Mouse (Mus musculus): ENCODE measurements around the gene 4921507P07Rik. TPM values are rescaled to one million over a fixed set of nuclear protein-coding genes. Genes with fewer than 3 reads are reported as not detected.
A peak's percentile ranks its signal among the peaks of the same experiment; 100 is the strongest.
"Not testable (repeated sequence)": the region's sequence is repeated elsewhere in the genome, so short reads cannot be mapped to it uniquely, and the experiment has no call there.

Gene 4921507P07Rik
- total RNA-seq, 4 experiments from 2014 or later: 0.12 to 0.33 (median 0.21) TPM

DNA sequence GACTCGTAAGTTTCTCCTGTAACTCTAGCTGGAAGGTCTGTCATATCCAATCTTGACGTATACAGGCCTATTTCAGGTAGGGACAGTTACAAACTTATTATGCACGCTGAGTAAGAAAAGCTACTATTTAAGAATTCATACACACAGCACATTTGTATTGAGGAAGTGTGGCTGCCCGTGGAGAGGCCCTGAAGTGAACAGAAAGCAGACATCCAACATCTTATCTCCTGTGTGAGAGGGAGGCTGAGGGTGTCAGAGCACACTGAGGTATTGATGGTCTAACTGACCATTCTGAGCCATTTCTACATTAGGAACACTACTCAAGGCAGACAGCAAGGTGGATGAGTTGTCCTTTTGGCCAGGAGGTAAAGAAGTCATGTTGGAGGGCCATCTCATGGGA, 37.6 kb downstream of the 4921507P07Rik start:
- DNase-seq (ENCODE audit: low spot score in 2 of 2): no peak

DNA sequence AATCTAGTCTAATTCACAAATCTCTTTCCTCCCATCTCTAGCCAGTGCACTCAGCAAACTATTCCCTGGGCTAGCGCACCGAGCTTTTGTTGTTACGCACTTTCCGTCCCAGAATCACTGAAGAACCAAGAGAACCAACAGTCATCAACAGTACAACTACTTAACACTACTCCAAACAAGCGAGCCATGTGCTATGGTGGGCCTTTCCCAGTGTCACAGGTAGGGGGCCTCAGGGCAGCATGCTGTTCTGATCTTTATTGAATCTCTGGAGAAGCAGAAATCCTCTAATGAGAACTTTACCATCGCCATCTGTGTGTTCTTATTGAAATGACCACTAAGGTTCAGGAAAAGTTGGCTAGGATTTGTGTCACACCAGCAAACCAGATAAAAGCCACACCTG, 38.9 kb downstream of the 4921507P07Rik start:
- DNase-seq (ENCODE audit: low spot score in 2 of 2): no peak

DNA sequence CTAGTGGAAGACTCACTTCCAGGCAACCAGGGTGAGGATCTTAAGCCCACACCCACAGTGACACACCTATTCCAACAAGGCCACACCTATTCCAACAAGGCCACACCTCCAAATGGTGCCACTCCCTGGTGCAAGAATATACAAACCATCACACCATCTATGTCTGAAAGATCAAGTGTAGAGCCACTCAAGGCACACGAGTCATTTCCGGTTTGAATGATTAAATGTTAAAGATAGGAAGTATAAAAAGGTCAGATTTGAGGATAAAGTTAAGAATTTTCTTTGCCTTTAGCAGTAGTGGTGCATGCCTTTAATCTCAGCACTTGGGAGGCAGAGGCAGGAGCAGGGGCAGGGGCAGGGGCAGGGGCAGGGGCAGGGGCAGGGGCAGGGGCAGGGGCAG, 42.2 kb downstream of the 4921507P07Rik start:
- DNase-seq (ENCODE audit: low spot score in 2 of 2): not testable (repeated sequence)

DNA sequence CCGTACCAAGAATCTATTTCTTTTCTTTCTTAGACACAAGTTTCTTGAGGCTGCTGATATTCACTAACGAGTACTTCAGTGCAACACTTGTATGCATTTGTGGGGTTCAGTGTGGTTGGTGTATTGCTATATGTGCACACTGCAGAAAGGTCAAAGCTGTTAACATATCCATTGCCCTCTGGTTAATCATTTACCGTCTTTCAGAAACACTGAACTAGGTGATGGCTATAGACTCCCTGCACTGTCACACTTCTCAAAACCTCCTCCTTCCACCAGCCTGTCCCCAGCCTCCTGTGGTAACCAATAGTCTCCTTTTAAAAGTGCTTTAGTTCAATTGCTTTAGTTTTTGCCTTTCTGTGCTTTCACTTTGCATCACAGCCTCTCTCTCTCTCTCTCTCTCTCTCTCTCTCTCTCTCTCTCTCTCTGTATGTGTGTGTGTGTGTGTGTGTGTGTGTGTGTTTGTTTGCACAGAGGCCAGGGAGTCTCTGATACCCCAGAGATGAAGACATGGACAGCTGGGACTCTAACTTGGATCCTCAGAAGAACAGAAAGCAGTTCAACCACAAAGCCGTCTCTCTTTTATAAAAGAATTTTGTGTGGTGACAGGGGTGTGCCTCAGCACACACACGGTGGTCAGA, 43.4 kb downstream of the 4921507P07Rik start:
- DNase-seq (ENCODE audit: low spot score in 2 of 2): no peak

DNA sequence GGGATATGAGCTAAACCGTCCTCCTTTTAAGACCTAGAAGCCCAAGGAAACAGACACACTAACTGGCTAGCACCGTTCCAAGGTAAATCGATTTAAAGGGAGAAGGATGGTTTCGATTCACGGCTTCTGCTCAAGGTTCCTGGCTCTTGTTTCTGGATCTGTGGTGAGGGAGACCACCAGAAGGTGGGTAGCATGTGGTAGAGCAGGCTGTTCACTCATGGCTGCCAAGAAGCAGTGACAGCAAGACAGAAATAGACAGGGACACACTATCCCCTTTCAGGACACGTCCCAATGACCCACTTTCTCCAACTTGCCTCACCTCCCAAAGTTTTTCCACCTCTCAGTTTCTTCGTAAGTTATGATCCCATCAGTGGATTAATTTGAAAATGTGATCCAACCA, 46.6 kb downstream of the 4921507P07Rik start:
- DNase-seq (ENCODE audit: low spot score in 2 of 2): peak; percentile 23

DNA sequence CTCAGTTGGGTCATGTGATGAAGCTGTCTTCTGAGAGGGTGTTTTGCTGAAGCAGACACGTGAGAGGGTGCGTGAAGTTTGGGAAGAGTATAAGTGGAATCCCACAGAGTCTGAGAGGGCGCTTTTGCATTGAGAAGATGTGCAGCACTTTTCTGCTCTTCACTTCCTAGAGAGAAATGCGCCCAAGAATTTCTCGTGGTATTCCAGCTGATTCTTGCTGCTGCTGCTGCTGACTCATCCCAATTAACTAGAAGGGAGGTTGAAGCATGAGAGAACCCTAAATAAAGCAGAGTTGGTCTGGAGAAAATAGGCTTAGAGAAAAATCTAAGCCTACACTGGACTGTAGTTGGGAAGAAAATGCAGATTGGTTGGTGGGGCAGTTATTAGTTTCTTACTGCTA, 47.4 kb downstream of the 4921507P07Rik start:
- DNase-seq (ENCODE audit: low spot score in 2 of 2): no peak

DNA sequence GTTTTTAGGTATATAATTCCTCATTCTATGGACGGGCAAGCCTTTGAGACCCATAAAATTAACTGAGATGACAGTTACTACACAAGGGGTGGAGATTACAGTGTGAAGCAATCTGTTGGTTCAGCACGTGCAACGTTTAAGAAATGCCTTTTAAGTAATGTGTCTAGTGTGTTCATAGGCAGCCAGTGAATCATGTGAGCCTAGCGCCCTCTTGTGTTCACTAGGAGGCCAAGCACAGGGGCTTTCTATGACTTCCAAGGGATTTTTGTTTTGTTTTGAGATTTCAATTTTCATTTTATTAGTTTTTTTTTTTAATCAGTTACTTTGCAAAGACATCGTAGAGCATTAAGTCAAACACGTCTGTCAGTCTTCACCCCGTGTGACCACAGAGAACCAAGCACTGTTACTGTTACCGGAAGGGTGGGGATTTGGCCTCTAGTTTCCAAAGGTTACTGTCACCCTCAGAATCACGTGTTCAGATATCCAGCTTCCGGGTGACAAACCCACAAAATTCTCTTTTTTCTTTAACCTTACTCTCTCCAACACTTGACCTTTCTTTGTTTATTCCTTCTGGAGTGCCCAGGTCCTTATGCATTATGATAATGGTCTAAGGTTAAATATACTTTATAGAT, 50.9 kb downstream of the 4921507P07Rik start:
- peak in 1 of 2 experiments; percentile 22 for DNase-seq (ENCODE audit: low spot score in 2 of 2)

DNA sequence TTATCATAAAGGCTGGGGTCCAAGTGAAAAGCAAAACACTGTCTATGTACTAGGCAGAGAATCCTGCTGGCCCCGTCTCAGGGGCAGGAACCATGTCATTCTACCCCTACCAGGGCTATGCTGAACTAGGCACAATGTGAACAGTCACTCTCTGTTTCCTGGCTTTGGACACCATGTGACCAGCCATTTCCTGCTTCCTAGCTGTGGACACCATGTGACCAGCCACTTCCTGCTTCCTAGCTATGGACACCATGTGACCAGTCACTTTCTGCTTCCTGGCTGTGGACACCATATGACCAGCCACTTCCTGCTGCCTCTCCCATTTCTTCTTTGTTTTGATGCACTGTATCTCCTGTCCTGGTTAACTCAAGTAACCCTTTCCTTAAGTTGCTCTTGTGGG, 53.9 kb downstream of the 4921507P07Rik start:
- no peak for DNase-seq (ENCODE audit: low spot score in 2 of 2)

DNA sequence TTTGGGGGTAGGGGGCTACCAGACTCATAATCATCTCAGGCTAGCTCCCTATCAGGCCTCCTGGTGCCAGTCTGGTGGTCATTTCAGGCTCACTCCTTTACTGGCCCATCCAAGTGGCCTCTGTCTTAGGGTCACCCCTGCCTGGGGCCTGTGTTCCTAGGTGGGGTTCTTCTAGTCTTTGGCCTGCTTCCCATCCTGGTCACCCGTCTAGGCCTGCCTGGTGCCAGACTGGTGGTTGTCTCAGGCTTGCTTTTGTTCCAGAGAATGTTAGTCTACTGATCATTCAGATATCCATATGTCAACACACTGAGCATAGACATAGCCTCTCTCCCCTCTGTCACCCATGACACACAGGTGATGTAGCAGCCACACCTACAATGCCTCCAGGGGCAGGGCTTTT, 56.8 kb downstream of the 4921507P07Rik start:
- DNase-seq (ENCODE audit: low spot score in 2 of 2): no peak

DNA sequence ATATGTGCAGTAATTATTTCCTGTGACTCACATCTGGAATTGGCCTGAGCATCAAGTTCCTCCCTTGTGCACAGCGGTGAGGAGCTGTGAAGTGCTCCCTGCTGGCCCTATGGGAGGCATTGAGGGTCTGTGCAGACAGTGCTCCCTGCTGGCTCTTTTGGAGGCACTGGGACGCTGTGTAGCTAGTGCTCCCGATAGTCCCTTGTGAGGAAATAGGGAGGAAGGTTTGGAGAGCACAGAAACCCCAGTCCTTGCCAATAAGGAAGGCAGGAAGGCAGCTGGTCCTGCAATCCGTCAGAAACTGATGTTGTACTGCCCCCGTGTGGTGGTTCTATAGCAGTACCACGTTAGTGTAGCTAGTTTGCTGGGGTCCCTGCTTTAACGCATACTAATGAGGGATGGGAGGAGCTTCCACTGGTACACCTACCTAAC, 60.0 kb downstream of the 4921507P07Rik start:
- DNase-seq (ENCODE audit: low spot score in 2 of 2): peak; percentile 50 to 57

DNA sequence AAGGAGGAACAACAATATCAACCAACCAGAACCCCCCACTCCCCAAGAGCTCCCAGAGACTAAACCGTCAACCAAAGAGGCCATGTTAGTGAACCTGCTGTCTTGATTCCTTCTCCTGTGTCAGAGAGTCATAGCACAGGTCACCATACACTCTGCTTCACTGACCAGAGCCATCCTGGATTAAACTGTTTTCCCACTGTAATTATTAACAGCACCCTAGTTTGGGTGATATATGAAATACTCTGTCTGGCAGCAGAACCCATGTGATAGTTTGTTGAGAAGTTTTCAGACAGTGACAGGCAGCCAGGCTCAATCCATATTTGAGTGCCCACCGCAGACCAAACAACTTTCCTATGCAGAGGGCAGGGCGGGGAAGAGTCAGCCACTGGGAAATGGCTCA, 61.1 kb downstream of the 4921507P07Rik start:
- DNase-seq (ENCODE audit: low spot score in 2 of 2): no peak

DNA sequence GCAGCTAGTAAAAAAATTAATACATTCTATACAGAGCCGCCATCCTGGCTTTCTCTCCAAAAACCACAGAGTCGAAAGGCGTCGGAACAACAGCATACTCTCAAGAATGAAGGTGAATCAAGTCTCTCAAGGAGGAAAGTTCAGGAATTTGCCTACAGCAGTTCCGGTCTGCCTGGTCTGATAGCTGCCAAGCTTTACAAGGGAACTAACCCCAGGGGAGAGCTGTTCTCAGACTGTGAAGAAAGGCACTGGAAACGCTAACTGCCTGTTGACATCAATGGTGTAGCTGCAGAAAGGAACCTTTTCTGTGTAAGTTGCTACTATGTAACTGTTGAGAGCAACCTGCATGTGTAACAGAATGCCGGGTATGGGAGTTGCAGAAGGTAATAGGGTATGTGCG, 64.5 kb downstream of the 4921507P07Rik start:
- no peak for DNase-seq (ENCODE audit: low spot score in 2 of 2)

DNA sequence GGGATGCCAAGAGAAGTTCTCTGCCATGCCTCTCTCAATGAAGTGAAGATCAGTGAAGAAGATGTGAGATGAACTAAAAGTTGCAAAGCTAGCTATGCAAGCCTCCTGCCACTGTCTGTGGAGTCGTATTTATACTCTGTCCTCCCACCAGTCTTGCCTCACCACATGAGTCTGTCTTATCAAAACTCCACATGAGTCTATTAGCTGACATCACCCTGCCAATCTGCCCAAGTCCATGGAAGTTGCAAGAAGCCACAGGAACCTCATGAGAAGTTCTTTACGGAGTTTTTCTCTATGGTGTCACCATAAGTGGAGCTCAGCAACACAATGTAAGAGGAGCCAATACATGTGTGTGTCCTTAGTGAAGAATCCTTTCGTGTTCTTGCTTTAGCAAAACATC, 65.4 kb downstream of the 4921507P07Rik start:
- DNase-seq (ENCODE audit: low spot score in 2 of 2): no peak

DNA sequence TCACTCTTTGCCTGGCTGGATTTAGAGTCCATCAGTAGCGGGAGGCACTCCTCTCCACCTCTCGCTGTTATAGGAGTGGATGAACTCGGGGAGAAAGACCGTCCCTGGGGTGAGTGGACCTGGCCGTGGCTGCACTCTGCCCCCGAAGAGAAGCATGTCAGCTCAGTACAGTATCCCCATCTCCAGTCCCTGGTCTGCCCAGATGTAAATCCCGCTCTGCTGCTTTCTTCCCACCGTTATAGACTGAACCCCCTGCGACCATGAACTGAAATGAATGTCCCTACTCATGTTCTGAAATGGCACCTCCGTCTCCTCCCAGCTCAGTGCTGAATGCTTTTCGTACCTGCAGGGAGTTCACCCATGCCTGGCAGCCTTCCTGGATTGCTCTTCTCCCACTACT, 67.2 kb downstream of the 4921507P07Rik start:
- DNase-seq (ENCODE audit: low spot score in 2 of 2): no peak

DNA sequence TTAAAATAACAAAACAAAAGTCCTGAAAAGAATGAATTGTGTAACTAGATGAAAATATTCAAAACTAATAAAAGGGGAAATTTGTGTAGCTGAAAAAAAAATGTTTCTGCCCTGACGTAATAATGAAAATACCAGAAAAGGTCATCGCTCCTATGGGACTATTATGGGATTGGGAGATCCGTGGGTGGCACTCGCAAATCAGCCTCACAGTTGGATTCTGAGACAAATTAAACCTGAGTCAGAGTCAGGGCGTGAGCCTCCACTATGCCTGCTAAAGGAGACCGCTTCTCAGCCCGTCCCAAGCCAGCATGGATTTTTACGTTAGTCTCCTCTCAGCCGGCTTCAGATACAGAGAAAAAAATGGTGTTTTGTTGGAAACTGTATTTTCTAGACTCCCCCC, 69.0 kb downstream of the 4921507P07Rik start:
- DNase-seq (ENCODE audit: low spot score in 2 of 2): no peak

DNA sequence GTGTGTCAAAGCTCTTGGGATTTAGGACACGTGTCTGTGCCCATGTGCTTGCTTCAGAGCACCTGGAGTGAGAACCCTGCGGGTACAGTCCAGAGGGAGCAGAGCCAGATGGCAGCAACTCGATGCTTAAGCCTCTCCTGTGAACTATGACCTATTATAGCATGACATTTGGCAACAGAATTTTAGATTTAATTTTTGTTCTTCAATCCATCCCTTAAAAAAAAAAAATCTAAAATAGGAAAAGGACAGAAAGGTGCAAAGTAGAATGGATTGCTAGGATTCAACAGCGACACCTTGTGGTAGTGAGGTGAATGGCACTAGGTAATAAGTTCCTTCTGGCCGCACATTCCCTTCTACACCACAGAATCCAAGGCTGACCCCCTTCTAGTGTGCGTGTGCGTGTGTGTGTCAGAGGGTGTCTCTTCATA, 69.8 kb downstream of the 4921507P07Rik start:
- DNase-seq (ENCODE audit: low spot score in 2 of 2): peak in 1 of 2 experiments; percentile 73

DNA sequence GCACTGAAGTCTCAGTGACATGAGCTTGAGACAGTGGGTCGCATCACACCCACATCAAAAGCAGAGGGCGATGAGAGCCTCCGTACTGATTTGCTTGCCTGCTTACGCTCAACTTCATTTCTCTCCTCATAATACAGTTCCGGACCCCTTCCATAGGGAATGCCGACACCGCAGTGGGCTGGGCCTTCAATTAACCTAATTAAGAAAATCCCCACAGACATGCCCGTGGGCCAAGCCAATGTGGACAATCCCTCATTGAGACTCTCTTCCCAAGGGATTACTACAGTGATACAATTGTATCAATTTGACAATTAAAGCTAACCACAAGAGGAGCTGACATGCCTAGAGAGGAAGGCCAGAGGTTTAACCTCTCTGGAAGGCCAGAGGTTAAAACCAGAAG, 70.6 kb downstream of the 4921507P07Rik start:
- DNase-seq (ENCODE audit: low spot score in 2 of 2): no peak

DNA sequence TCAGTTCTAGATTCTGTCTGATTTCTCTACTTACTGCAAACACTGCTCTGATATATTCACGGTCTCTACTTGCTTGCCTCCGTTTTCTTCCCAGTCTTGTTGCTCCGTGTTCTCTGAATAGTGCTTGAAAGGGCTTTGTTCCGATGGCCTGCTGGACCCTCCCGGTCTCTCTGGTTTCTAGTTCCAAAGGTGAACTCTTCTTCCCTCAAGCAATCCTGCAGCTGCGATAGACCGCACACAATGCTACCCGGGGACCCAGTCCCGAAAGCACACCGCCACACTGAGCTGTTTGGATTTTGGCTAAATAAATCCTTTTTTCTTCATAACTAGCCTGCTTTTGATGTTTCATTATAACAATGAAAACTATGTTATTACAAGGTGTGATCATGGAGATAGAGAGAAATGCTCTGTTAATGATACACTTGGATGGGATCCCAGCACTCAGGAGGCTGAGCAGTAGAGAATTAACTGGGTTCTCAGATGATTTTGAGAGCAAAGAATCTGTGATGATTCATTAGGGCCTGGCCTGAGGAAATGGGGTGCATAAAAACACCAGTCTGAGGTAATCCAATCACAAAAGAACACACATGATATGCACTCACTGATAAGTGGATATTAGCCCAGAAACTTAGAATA, 72.1 kb downstream of the 4921507P07Rik start:
- no peak for DNase-seq (ENCODE audit: low spot score in 2 of 2)

Small RNA genes within 50 kb of the gene (microRNA-seq; reads per million reads assigned to microRNA genes)
- 0 reads per million in 2 experiments for gene Mir6371

Other genes with a start within 250 kb of the 4921507P07Rik start
- 10 to 100 TPM; 18.5 to 22.5 (median 19.7) TPM for gene Osbpl3, start 140.4 kb downstream of the 4921507P07Rik start, total RNA-seq (2022)
- gene Cycs, start 30.1 kb downstream of the 4921507P07Rik start, total RNA-seq (2022): 10 to 100 TPM; 36.4 to 45.7 (median 39.8) TPM
- gene Npvf, start 57.8 kb upstream of the 4921507P07Rik start, total RNA-seq (2022): not detected